Mouse (Mus musculus) frontal cortex, adult 2 months (tissue): ENCODE results near the gene Rad51b. TPM values are rescaled to one million over a fixed set of nuclear protein-coding genes. Genes with fewer than 3 reads are reported as not detected.

Source experiments
- DNase-seq, 2 experiments: peaks; one replicate each; pipeline ENCODE4 v3.0.0; 2022; ENCODE audit warnings: low spot score in 1 of 2; ENCODE audit errors: extremely low spot score in 1 of 2
- polyA plus RNA-seq: library from polyadenylated mRNA; depleted of rRNA; stranded (reverse); fragments of >200 nt; gene quantifications from 2 replicates; pipeline ENCODE4 v1.2.3, GENCODE M21; 2012

Rad51b gene
- polyA plus RNA-seq, 1 experiment: 0.14 TPM

GRCm38 (mm10) chr12:79369512-79370165, 72.6 kb downstream of the Rad51b start:
- no peak for DNase-seq

GRCm38 (mm10) chr12:79372697-79373096, 75.6 kb downstream of the Rad51b start:
- DNase-seq: no peak

- no peak for DNase-seq
These were observed 80.3 kb downstream of the Rad51b start for GRCm38 (mm10) chr12:79377378-79377777.

GRCm38 (mm10) chr12:79377861-79378260, 80.8 kb downstream of the Rad51b start:
- DNase-seq: no peak

GRCm38 (mm10) chr12:79380190-79380589, 83.1 kb downstream of the Rad51b start:
- no peak for DNase-seq

GRCm38 (mm10) chr12:79381489-79381888, 84.4 kb downstream of the Rad51b start:
- DNase-seq: no peak

GRCm38 (mm10) chr12:79382416-79382815, 85.3 kb downstream of the Rad51b start:
- no peak for DNase-seq

GRCm38 (mm10) chr12:79383583-79383982, 86.5 kb downstream of the Rad51b start:
- no peak for DNase-seq

- no peak for DNase-seq
These were observed 87.7 kb downstream of the Rad51b start for GRCm38 (mm10) chr12:79384787-79385186.

- DNase-seq: no peak
These were observed 88.1 kb downstream of the Rad51b start for GRCm38 (mm10) chr12:79385199-79385598.

GRCm38 (mm10) chr12:79387886-79388285, 90.8 kb downstream of the Rad51b start:
- no peak for DNase-seq

- no peak for DNase-seq
These were observed 92.2 kb downstream of the Rad51b start for GRCm38 (mm10) chr12:79389251-79389650.

GRCm38 (mm10) chr12:79389971-79390370, 92.9 kb downstream of the Rad51b start:
- no peak for DNase-seq

- no peak for DNase-seq
These were observed 96.6 kb downstream of the Rad51b start for GRCm38 (mm10) chr12:79393636-79394035.

GRCm38 (mm10) chr12:79403992-79404391, 106.9 kb downstream of the Rad51b start:
- DNase-seq: no peak

- DNase-seq: no peak
These were observed 107.4 kb downstream of the Rad51b start for GRCm38 (mm10) chr12:79404494-79404893.

GRCm38 (mm10) chr12:79408677-79409076, 111.6 kb downstream of the Rad51b start:
- DNase-seq: no peak

GRCm38 (mm10) chr12:79409126-79409860, 112.2 kb downstream of the Rad51b start:
- DNase-seq: no peak

GRCm38 (mm10) chr12:79412894-79413507, 115.9 kb downstream of the Rad51b start:
- no peak for DNase-seq

GRCm38 (mm10) chr12:79417360-79417759, 120.3 kb downstream of the Rad51b start:
- DNase-seq: peak in 1 of 2 experiments; percentile 1

- DNase-seq: no peak
These were observed 123.5 kb downstream of the Rad51b start for GRCm38 (mm10) chr12:79420605-79421004.
